Mouse (Mus musculus) liver, adult 2 months (tissue): ENCODE data around the gene Mrps6. TPM values are rescaled to one million over a fixed set of nuclear protein-coding genes. Genes with fewer than 3 reads are reported as not detected.

ENCODE experiments used
- DNase-seq: peaks from one replicate; pipeline ENCODE4 v3.0.0-alpha.2; 2011; ENCODE audit warnings: low read depth, low spot score; ENCODE audit errors: extremely low read depth
- H3K27ac ChIP-seq: fragments of 200-500 bp; replicated peaks from 2 replicates; pipeline ENCODE4 v1.5.1; 2012; ENCODE audit warnings: low read depth, mild to moderate bottlenecking, control low read depth, inconsistent platforms, low read length; ENCODE audit not compliant: insufficient read depth
- H3K27me3 ChIP-seq: fragments of 200-500 bp; 2 replicates; pipeline ENCODE4 v1.6.1; 2012; ENCODE audit warnings: mild to moderate bottlenecking, moderate library complexity, low read length, inconsistent platforms; ENCODE audit not compliant: control insufficient read depth, insufficient read depth
- H3K36me3 ChIP-seq: fragments of 200-500 bp; 2 replicates; pipeline ENCODE4 v1.6.1; 2012; ENCODE audit warnings: low read length, inconsistent platforms; ENCODE audit not compliant: control insufficient read depth, insufficient read depth
- H3K4me1 ChIP-seq: fragments of 200-500 bp; 2 replicates; pipeline ENCODE4 v1.6.1; 2011; ENCODE audit warnings: low read length; ENCODE audit not compliant: control insufficient read depth, insufficient read depth
- H3K4me3 ChIP-seq: fragments of 200-500 bp; 2 replicates; pipeline ENCODE4 v1.5.1; 2011; ENCODE audit warnings: low read depth, mild to moderate bottlenecking, control low read depth, low read length, moderate library complexity; ENCODE audit not compliant: insufficient read depth
- H3K79me2 ChIP-seq: fragments of 200-500 bp; 2 replicates; pipeline ENCODE4 v1.6.1; 2012; ENCODE audit warnings: inconsistent platforms, mild to moderate bottlenecking, low read length, moderate library complexity; ENCODE audit not compliant: control insufficient read depth, insufficient read depth
- H3K9ac ChIP-seq: fragments of 200-500 bp; 2 replicates; pipeline ENCODE4 v1.6.1; 2012; ENCODE audit warnings: low read depth, mild to moderate bottlenecking, control low read depth, inconsistent platforms, low read length
- CTCF ChIP-seq: fragments of 200-500 bp; IDR thresholded peaks from 2 replicates; pipeline ENCODE4 v1.5.1; 2011; ENCODE audit warnings: low read depth, low read length, control low read depth
- POLR2A ChIP-seq: fragments of 200-500 bp; IDR thresholded peaks from 2 replicates; pipeline ENCODE4 v1.6.1; 2011; ENCODE audit warnings: low read length, control low read depth; ENCODE audit not compliant: insufficient read depth; ENCODE audit errors: extremely low read depth
- WGBS: fragments of 180-500 bp; shearing (Covaris S2); methylation state at CpG from one replicate; pipeline ENCODE4 v1.1.7; 2018; 5-methylcytosine and 5-hydroxymethylcytosine counted together
- polyA plus RNA-seq: library from polyadenylated mRNA; depleted of rRNA; stranded (reverse); fragments of >200 nt; gene quantifications from 2 replicates; pipeline ENCODE4 v1.2.3, GENCODE M21; 2012; rRNA removed
- total RNA-seq: library from RNA; depleted of rRNA; stranded (reverse); fragments of >200 nt; gene quantifications from 2 replicates; pipeline ENCODE4 v1.2.3, GENCODE M21; 2014; rRNA removed

Mrps6 gene
- 6.1 and 9.5 TPM in 2 replicates for total RNA-seq
- polyA plus RNA-seq = 11.6 and 11.7 TPM in 2 replicates

DNA sequence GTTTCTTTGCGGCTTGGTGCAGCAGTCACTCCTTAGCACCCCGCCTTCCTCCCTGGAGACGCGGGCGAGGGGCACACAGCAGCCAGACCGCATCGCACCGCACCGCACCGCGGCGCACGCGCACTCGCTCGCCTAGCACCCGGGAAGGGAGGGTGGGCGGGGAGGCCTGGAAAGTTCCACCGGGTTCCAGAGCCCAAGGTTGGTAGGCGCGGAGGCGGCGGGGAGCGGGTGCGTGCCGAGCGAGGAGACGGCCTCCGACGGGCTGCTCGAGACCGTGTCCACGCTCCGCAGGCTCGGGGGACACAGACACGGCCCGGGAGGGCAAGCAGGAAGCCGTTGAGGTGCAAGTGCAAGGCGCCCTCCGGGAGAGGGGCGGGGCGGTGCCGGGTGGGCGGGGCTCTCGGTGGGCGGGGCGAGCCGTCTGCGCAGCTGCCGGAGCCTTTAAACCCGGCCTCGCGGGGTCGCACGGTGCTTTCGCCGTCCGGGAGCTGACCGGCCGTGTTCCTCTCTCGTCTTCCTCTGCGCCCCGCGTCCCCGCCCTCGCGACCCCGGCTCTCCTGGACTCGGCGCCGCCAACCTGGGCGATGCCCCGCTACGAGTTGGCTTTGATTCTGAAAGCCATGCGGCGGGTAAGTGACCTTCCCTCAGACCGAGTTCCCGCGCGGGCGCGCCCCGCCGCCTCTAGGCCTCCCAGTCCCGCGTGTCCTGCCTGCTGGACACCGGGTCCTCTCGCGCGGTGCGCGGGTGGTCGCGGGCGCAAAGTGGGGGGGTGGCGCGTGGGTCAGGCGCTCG lies at the start of gene Mrps6, which contains the start of the genes Gm49711 and Slc5a3:
TSS of gene Mrps6 (plus strand) at position 419 of the 792 bp plus-strand sequence.
TSS of gene Gm49711 (plus strand) at position 465 of the 792 bp plus-strand sequence.
TSS of gene Slc5a3 (plus strand) at position 471 of the 792 bp plus-strand sequence.
- under 1% methylated on average over 93 of the region's 99 CpGs for WGBS
- Histone ChIP-seq H3K36me3 (peaks cover 8% of the 10 kb centered on the region; the same call in 1 of the 2 replicates), H3K27me3 (no peaks in the 10 kb centered on the region)

DNA sequence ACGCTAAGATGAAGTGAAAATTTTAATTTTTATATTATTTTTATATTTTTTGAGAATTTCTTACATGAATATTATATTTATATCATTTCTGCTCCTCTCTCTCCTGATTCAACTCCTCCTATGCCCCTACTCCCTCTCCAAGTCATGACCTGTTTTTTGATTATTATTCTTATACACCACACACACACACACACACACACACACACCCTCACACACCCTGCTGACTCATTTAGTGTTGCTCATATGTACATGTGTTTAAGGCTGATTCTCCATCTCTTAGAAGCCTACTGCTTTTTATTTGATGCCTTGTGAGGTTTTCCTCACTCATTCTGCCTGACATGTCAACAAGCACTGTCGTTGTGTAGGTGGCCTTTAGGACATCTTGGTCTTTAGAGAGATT lies 48.5 kb upstream of the Mrps6 start:
- no peaks in the 10 kb centered on the region for H3K27me3 ChIP-seq
- DNase-seq = no peak
- H3K9ac ChIP-seq = no peak overlapping the region
- no peak overlapping the region for H3K4me3 ChIP-seq
- no peak overlapping the region for H3K27ac ChIP-seq
- WGBS = 98% methylated on average over 2 of the region's 2 CpGs
- no peaks in the 10 kb centered on the region for H3K4me1 ChIP-seq
- no peaks in the 10 kb centered on the region for H3K36me3 ChIP-seq
- TF ChIP-seq POLR2A (no peak), CTCF (no peak)
- H3K79me2 ChIP-seq = no peaks in the 10 kb centered on the region

More for the DNA sequence above, at the start of gene Mrps6, which contains the start of the genes Gm49711 and Slc5a3:
- H3K79me2 ChIP-seq = peaks cover 12% of the 10 kb centered on the region
- H3K9ac ChIP-seq = peak within 1 kb of the TSS; percentile 91
- peak within 1 kb of the TSS; percentile 80 for H3K27ac ChIP-seq
- H3K4me3 ChIP-seq = peak within 1 kb of the TSS; percentile 75
- H3K4me1 ChIP-seq = peaks cover 9% of the 10 kb centered on the region
- TF ChIP-seq POLR2A (peak; percentile 96), CTCF (0 out of 2 replicates have a peak, but pooled peaks have one; percentile 11)
- peak; percentile 53 for DNase-seq

DNA sequence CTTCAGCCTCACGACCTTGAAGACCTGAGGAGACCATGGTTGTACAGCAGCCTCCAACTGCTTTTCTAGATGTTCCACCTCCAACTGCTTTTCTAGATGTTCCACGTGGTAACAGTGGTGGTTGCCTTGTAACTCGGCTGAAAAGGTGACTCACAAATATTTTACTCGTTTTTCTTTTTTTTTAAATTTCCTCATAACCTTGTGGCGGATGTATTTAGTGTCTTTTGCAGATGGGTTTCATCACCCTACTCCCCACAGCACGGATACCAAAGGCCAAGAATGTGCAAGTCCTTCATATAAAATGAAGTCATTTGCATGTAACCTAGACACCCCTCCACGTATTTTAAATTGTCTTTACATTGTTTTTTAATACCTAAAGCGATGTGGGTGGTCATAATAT lies 41.3 kb upstream of the Mrps6 start:
- 85% methylated on average over 8 of the region's 8 CpGs for WGBS
- Histone ChIP-seq H3K4me1 (no peaks in the 10 kb centered on the region), H3K27me3 (no peaks in the 10 kb centered on the region), H3K36me3 (no peaks in the 10 kb centered on the region), H3K27ac (no peak overlapping the region), H3K79me2 (no peaks in the 10 kb centered on the region), H3K9ac (no peak overlapping the region), H3K4me3 (no peak overlapping the region)
- TF ChIP-seq CTCF (no peak), POLR2A (no peak)
- no peak for DNase-seq

DNA sequence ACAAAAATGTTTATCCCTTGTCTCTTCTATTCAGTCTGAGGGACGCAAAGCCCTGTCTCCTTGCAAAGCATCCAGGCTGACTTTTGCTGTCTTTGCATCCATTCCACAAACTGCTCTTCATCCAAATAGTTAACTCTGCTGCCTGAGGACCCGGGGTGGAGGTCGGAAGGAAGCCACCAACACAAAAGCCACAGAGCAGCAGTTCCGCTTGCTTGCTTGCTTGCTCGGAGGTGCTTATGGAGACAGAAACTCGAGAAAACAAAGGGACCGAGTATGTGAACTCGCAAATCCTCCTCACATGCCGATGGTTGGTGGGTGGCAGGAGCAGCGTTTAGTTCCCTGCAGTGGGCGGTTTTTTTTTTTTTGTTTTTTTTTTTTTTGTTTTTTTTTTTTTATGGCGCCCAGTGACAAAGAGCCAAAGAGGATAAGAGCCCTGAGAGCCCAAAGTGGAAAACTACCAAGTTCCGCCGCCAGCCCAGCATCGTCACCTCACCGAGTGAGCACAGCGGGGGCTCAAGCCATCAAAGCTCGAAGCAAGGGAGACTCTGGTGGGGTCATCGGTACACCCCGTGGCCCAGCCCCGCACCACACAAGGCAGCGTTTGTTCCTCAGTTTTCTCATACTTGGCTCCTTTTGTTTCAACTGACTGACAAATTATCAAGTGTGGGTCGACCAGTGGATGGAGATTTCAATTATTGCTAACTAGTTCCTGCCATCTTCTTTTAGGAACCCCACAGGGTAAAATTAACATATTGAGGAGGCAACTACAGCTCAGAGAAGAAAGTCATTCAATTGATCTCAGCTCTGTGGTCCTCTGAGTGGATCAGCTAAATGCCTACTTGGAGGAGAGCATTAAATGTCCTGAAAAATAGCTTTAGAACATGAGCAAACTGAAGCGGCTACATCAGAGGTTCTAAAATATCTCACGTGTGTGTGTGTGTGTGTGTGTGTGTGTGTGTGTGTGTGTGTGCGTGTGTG lies 38.6 kb upstream of the Mrps6 start:
- Histone ChIP-seq H3K4me3 (peak overlapping the region; percentile 69), H3K36me3 (no peaks in the 10 kb centered on the region), H3K27ac (no peak overlapping the region; the same call in 1 of the 2 replicates), H3K9ac (peak overlapping the region; percentile 67), H3K27me3 (no peaks in the 10 kb centered on the region), H3K79me2 (no peaks in the 10 kb centered on the region), H3K4me1 (no peaks in the 10 kb centered on the region)
- WGBS = 12% methylated on average over 26 of the region's 26 CpGs
- DNase-seq = peak; percentile 9
- TF ChIP-seq CTCF = no peak
- no peak for TF ChIP-seq POLR2A

DNA sequence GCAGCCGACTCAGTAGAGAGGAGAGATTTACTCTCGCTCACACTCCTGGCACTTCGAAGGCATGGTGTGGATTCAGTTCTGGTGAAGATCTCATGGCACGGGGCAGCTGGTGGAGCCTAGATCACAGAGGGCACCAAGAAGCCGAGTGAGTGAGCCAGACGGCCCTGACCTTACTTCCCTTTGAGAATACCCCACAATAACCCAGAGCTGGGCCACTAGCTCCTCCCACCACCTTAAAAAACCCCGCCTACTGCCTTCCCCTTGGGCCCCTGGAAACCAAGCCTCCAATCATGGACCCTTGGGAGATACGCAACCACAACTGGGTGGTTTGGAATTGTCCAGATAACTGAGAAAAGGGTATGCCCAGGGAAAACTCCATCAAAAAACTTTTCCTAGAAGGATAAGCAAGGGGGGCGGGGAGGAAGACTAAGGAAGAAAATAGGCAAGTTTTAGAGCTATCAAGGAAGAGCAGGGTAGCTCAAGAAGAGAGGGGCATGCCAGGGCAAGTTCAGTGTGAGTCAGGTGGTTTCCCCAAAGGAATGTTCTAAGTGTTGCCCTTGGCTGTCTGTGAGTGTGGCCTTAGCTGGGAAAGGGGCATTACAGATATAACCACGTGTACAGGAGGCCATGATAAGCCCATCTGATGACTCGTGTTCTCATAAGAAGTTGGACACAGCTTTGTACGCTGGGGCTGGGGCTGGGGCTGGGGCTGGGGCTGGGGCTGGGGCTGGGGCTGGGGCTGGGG lies 36.2 kb upstream of the Mrps6 start:
- H3K9ac ChIP-seq = no peak overlapping the region
- WGBS = 82% methylated on average over 12 of the region's 12 CpGs
- TF ChIP-seq CTCF (no peak), POLR2A (no peak)
- no peak for DNase-seq
- no peaks in the 10 kb centered on the region for H3K36me3 ChIP-seq
- no peaks in the 10 kb centered on the region for H3K4me1 ChIP-seq
- no peak overlapping the region for H3K27ac ChIP-seq
- no peaks in the 10 kb centered on the region for H3K27me3 ChIP-seq
- H3K79me2 ChIP-seq = no peaks in the 10 kb centered on the region
- H3K4me3 ChIP-seq = no peak overlapping the region
